Mouse (Mus musculus): ENCODE measurements around the gene Cfap221. TPM values are rescaled to one million over a fixed set of nuclear protein-coding genes. Genes with fewer than 3 reads are reported as not detected.
A peak's percentile ranks its signal among the peaks of the same experiment; 100 is the strongest.

Gene Cfap221
- polyA plus RNA-seq, 1 experiment from 2014 or later: 0.05 TPM

DNA sequence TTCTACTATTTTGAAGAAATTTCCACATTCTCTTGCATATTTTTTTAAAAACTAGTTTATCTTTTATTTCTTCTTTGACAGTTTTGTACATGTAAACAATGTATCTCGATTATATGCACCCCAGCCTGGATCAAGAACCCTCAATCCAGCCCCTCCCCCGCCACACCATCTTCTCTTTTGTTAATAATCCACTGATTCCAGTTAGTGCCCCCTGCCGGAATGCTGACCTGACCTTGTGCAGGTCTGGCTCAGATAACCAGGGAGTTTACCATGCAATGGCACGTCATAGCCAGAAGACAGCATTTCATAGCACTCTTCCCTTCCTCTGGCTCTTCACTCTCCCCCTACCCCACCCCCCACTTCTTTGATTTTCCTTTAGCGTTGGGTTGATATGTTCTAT, 610 bp upstream of the Cfap221 start:
- Histone ChIP-seq H3K4me2 (peak overlapping the region; percentile 64), H3K4me3 (replicated peaks) (peak overlapping the region; percentile 50; the same call in 1 of the 2 replicates), H3K4me1 (replicated peaks) (no peaks in the 10 kb centered on the region), H3K9me3 (replicated peaks) (no peaks in the 10 kb centered on the region), H3K27ac (replicated peaks) (no peak overlapping the region), H3K27me3 (no peaks in the 10 kb centered on the region; the same call in 1 of the 2 replicates), H3K9ac (no peak overlapping the region), H3K36me3 (replicated peaks) (no peaks in the 10 kb centered on the region)
- WGBS (ENCODE audit: insufficient replicate concordance): 26% methylated on average over 5 of the region's 5 CpGs
- ATAC-seq (ENCODE audit: insufficient read depth): peak; percentile 42; the same call in 1 of the 2 replicates

DNA sequence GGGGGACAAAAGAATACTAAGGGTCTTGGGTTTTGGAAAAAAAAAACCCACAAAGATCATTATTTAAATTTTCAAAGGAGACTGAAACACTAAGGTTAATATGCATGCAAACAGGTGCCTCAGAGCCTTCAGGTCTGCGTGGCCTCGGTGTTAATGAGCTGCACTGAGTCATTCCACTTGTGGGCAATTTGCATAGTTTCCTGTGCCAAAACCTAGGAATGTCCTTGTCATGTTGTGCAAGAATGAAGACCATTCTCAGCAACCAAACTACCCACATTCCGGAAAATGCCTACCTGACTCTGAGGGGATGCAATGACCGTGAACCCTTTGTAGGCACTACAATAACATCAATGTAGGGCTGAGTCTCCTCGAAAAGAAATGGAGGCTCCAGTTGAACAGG, 10.5 kb downstream of the Cfap221 start:
- Histone ChIP-seq H3K27me3 (no peaks in the 10 kb centered on the region), H3K4me3 (replicated peaks) (no peak overlapping the region), H3K4me2 (no peak overlapping the region), H3K4me1 (replicated peaks) (no peaks in the 10 kb centered on the region), H3K9ac (no peak overlapping the region), H3K9me3 (replicated peaks) (no peaks in the 10 kb centered on the region), H3K27ac (replicated peaks) (no peak overlapping the region), H3K36me3 (replicated peaks) (no peaks in the 10 kb centered on the region)
- WGBS (ENCODE audit: insufficient replicate concordance): 66% methylated on average over 5 of the region's 5 CpGs
- ATAC-seq (ENCODE audit: insufficient read depth): no peak

DNA sequence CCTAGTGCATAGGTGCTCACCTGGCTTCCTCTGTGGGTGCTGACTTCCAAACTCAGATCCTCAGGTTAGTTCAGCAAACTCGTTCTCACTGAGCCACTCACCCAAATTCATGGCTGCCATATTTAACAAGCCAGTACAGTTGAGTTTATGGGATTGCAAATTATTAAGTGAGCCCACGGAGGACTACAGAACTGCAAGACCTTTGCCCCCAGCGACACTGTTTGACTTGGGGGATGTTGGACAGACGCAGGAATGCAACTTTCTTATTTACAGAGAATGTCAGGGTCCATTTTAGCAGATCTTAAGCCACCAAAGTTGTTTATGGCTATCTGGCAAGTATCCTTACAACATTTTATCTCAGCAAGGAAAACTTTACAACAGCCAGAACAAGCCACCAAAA, 21.9 kb downstream of the Cfap221 start:
- H3K27ac ChIP-seq (replicated peaks): no peak overlapping the region
- H3K4me2 ChIP-seq: no peak overlapping the region
- H3K4me3 ChIP-seq (replicated peaks): no peak overlapping the region
- H3K36me3 ChIP-seq (replicated peaks): no peaks in the 10 kb centered on the region
- H3K27me3 ChIP-seq: no peaks in the 10 kb centered on the region
- ATAC-seq (ENCODE audit: insufficient read depth): no peak
- H3K9ac ChIP-seq: no peak overlapping the region
- H3K9me3 ChIP-seq (replicated peaks): no peaks in the 10 kb centered on the region
- 51% methylated on average over 4 of the region's 4 CpGs for WGBS (ENCODE audit: insufficient replicate concordance)
- H3K4me1 ChIP-seq (replicated peaks): 0 out of 2 replicates have a peak, but pooled peaks cover 3% of the 10 kb centered on the region

DNA sequence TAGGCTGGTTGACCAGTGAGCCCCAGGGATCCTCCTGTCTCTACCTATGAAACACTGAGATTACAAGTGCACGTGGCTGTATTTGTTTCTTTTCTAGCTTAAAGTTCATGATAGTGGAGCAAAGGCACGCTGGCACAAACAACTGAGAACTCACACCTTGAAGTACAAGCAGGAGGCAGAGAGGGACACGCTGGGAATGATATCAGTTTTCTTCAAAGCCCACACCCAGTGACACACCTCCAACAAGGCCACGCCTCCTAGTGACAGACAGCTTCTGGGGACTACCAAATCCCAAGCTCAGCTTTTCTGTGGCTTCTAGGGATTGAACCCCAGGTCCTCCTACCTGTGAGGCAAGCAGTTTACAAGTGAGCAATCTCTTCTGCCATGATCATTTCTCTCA, 23.9 kb downstream of the Cfap221 start:
- 0 out of 2 replicates have a peak, but pooled peaks cover 3% of the 10 kb centered on the region for H3K4me1 ChIP-seq (replicated peaks)
- no peaks in the 10 kb centered on the region for H3K27me3 ChIP-seq
- 21% methylated on average over 4 of the region's 4 CpGs for WGBS (ENCODE audit: insufficient replicate concordance)
- H3K4me2 ChIP-seq: no peak overlapping the region
- H3K27ac ChIP-seq (replicated peaks): no peak overlapping the region
- H3K9me3 ChIP-seq (replicated peaks): no peaks in the 10 kb centered on the region
- no peak overlapping the region for H3K4me3 ChIP-seq (replicated peaks)
- ATAC-seq (ENCODE audit: insufficient read depth): no peak
- H3K36me3 ChIP-seq (replicated peaks): no peaks in the 10 kb centered on the region
- H3K9ac ChIP-seq: no peak overlapping the region

DNA sequence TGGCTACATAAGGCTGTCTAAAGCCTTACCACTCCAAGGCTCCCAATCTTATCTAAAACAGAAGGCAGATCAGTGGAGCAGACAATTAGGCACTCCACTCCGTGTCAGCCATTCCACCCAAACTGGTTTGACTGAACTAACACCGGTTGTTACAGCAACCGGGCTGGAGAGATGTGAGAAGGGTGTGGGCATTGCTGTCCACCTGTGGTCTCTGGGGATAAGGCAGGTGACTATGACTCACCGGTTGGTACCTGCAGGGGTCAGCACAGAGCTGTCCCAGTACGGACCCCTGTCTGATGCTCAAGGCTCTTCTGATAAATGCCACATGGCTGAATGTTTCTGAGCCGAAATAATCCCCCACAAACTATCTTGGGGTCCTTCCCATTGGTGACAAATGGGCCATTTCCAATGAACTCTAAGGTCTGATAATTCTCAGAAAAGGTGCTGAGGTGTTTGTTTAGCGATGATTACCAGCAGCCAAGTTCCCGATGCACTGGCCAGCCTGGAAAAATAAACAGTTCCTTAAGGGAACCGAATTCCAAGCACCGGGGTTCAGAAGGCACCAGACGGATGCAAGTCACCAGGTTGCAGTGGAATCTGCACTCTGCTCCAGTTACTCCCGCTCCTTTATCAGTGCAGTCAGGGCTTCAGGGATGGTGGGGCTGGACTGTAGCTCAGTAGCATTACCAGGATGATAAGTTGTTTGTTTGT, 31.1 kb downstream of the Cfap221 start:
- Histone ChIP-seq H3K4me2 (no peak overlapping the region), H3K4me3 (replicated peaks) (no peak overlapping the region), H3K9me3 (replicated peaks) (no peaks in the 10 kb centered on the region), H3K9ac (no peak overlapping the region), H3K4me1 (replicated peaks) (no peaks in the 10 kb centered on the region), H3K36me3 (replicated peaks) (no peaks in the 10 kb centered on the region), H3K27me3 (no peaks in the 10 kb centered on the region), H3K27ac (replicated peaks) (no peak overlapping the region)
- ATAC-seq (ENCODE audit: insufficient read depth): no peak
- 43% methylated on average over 12 of the region's 12 CpGs for WGBS (ENCODE audit: insufficient replicate concordance)

DNA sequence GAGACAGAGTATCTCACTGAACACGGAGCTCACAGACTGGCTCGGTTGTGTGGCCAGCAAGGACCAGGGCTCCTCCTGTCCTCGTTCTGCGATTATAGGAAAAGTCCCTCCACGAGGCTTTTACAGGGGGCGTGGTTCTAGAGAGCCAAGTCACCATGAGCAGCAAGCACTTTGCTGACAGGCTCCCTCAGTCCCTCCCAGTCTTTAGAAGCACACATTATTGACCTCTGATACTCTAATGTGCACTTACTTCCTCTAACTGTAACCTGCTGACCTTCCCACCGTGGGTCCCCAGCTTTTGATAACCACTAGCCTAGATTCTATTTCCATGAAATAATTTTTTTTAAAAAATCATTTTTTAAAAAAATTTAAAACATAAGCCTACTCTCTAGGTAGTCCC, 37.1 kb downstream of the Cfap221 start:
- Histone ChIP-seq H3K9me3 (replicated peaks) (no peaks in the 10 kb centered on the region), H3K36me3 (replicated peaks) (no peaks in the 10 kb centered on the region), H3K4me3 (replicated peaks) (no peak overlapping the region), H3K27me3 (no peaks in the 10 kb centered on the region), H3K27ac (replicated peaks) (no peak overlapping the region), H3K4me1 (replicated peaks) (no peaks in the 10 kb centered on the region), H3K9ac (no peak overlapping the region), H3K4me2 (no peak overlapping the region)
- 40% methylated on average over 7 of the region's 7 CpGs for WGBS (ENCODE audit: insufficient replicate concordance)
- no peak for ATAC-seq (ENCODE audit: insufficient read depth)

DNA sequence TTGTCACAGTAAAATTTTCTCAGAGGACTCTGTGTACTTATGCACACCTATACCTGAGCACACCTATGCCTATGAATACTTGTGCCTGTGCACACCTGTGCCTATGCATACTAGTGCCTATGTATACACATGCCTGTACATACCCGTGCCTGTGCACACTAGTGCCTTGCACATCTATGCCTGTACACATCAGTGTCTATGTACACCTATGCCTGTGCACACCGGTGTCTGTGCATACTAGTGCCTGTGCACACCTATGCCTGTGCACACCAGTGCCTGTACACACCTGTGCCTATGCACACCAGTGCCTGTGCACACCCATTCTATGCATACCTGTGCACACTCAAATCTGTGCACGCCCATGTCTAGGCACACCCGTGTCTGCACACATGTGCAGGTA, 37.6 kb downstream of the Cfap221 start:
- 70% methylated on average over 4 of the region's 4 CpGs for WGBS (ENCODE audit: insufficient replicate concordance)
- H3K27ac ChIP-seq (replicated peaks): no peak overlapping the region
- no peak overlapping the region for H3K4me3 ChIP-seq (replicated peaks)
- no peaks in the 10 kb centered on the region for H3K27me3 ChIP-seq
- no peak overlapping the region for H3K9ac ChIP-seq
- H3K36me3 ChIP-seq (replicated peaks): no peaks in the 10 kb centered on the region
- H3K9me3 ChIP-seq (replicated peaks): no peaks in the 10 kb centered on the region
- no peaks in the 10 kb centered on the region for H3K4me1 ChIP-seq (replicated peaks)
- ATAC-seq (ENCODE audit: insufficient read depth): no peak
- no peak overlapping the region for H3K4me2 ChIP-seq

DNA sequence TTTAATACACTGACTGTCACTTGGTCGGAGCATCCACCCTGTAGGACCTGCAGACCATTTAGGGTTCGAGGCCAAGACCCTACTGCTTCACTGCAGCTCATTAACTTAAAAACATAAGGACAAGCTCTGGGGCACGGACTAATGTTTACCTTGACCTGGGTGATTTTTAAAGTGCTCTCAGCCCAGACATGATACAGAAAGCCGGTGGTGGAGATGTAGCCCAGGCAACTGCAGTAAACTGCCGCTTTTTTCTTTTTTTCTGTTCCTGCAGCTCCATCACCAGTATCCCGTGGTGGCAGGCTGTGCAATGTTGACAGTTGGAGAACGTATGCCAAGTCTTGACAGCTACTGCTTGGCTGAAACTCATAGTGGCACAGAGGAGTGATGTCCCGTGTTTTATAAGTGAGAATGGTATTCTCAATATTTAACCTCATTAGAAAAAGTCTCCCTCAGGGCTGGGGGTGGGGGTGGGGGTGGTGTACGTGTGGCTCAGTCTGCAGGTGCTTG, 39.3 kb downstream of the Cfap221 start:
- H3K9me3 ChIP-seq (replicated peaks): no peaks in the 10 kb centered on the region
- no peak overlapping the region for H3K4me3 ChIP-seq (replicated peaks)
- H3K27ac ChIP-seq (replicated peaks): no peak overlapping the region
- ATAC-seq (ENCODE audit: insufficient read depth): no peak
- no peaks in the 10 kb centered on the region for H3K27me3 ChIP-seq
- H3K4me1 ChIP-seq (replicated peaks): no peaks in the 10 kb centered on the region
- 50% methylated on average over 9 of the region's 9 CpGs for WGBS (ENCODE audit: insufficient replicate concordance)
- no peaks in the 10 kb centered on the region for H3K36me3 ChIP-seq (replicated peaks)
- no peak overlapping the region for H3K9ac ChIP-seq
- no peak overlapping the region for H3K4me2 ChIP-seq

DNA sequence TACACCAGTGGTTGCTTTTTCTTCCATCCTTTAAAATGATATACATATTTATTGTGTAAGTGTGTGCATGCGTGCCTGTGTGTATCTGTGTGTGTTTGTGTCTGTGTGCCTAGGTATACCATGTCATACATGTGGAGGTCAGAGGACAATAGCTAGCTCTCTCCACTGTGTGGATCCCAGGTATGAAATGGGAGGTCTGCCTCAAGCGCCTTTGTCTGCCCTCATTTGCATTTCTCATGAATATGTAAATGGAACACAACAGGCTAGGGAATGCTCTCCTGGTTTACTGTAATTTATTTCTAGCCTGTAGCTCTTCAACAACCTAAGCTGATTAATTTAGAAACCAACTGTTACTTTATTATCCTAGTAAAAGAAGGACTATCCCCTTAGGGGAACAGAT, 42.4 kb downstream of the Cfap221 start:
- no peak overlapping the region for H3K4me3 ChIP-seq (replicated peaks)
- no peak overlapping the region for H3K27ac ChIP-seq (replicated peaks)
- H3K9me3 ChIP-seq (replicated peaks): no peaks in the 10 kb centered on the region
- H3K27me3 ChIP-seq: no peaks in the 10 kb centered on the region
- H3K4me1 ChIP-seq (replicated peaks): no peaks in the 10 kb centered on the region
- H3K36me3 ChIP-seq (replicated peaks): no peaks in the 10 kb centered on the region
- no peak overlapping the region for H3K9ac ChIP-seq
- no peak overlapping the region for H3K4me2 ChIP-seq
- 60% methylated on average over 2 of the region's 2 CpGs for WGBS (ENCODE audit: insufficient replicate concordance)
- no peak for ATAC-seq (ENCODE audit: insufficient read depth)

DNA sequence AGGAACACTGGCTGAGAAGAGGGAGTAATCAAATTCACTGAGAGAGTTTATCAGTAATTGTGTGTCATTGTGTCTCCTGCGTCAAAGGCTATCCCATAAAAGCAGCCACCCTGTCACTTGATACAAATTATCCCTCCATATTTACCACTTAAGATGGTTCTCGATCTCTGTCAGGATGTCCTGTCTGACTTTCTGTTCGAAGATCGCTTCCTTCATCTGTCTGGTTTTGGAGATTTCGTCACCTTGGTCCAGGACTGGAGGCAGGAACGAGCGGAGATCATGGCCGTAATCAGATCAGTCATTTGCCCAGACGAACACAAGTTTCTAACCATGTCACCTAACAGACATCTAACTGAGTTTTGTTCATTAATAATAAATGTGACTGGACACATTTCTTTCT, 43.6 kb downstream of the Cfap221 start:
- Histone ChIP-seq H3K4me3 (replicated peaks) (no peak overlapping the region), H3K9ac (no peak overlapping the region), H3K27ac (replicated peaks) (no peak overlapping the region), H3K4me1 (replicated peaks) (no peaks in the 10 kb centered on the region), H3K27me3 (no peaks in the 10 kb centered on the region), H3K9me3 (replicated peaks) (no peaks in the 10 kb centered on the region), H3K36me3 (replicated peaks) (no peaks in the 10 kb centered on the region), H3K4me2 (no peak overlapping the region)
- 62% methylated on average over 9 of the region's 9 CpGs for WGBS (ENCODE audit: insufficient replicate concordance)
- no peak for ATAC-seq (ENCODE audit: insufficient read depth)

DNA sequence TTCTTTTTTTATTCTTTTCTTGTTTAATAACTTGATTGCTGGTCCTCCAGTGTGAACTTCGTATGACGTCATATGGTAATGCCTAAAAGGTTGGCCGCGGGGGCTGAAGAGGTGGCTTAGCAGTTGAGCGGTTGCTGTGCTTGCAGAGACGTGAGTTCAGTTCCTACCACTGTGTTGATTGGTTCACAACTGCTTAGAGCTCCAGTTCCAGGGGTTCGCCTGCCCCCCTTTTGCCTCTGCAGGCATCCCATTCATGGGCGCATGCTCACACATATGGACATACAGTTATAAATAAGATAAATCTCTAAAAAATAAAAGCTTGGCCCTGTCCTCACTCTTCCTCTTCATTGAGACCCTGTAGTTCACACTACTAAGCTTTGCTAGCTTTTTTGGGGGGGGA, 46.9 kb downstream of the Cfap221 start:
- no peaks in the 10 kb centered on the region for H3K36me3 ChIP-seq (replicated peaks)
- 69% methylated on average over 8 of the region's 8 CpGs for WGBS (ENCODE audit: insufficient replicate concordance)
- H3K4me3 ChIP-seq (replicated peaks): no peak overlapping the region
- H3K4me1 ChIP-seq (replicated peaks): no peaks in the 10 kb centered on the region
- ATAC-seq (ENCODE audit: insufficient read depth): no peak
- no peaks in the 10 kb centered on the region for H3K27me3 ChIP-seq
- no peak overlapping the region for H3K27ac ChIP-seq (replicated peaks)
- no peaks in the 10 kb centered on the region for H3K9me3 ChIP-seq (replicated peaks)
- H3K4me2 ChIP-seq: no peak overlapping the region
- no peak overlapping the region for H3K9ac ChIP-seq

DNA sequence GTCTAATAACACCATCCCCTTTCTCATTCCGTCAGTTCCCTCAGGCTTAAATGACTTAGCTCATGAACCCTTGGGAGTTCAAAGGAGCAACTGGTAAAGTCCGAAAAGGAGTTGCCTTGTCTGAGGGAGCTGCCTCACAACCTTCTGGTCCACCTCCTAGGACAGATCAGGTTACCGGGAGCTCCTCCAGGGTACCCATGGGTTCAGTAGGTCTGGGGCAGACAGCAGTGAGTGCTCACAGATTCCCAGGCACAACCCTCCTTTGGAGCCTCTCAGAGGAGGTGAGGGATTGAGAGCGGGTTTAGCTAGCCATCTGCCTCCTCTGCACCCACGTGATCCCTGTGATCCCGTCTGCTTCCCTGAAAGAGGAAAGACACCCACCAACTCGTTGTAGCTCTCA, 60.2 kb downstream of the Cfap221 start:
- H3K4me3 ChIP-seq (replicated peaks): no peak overlapping the region
- no peaks in the 10 kb centered on the region for H3K9me3 ChIP-seq (replicated peaks)
- H3K9ac ChIP-seq: no peak overlapping the region
- no peaks in the 10 kb centered on the region for H3K4me1 ChIP-seq (replicated peaks)
- H3K36me3 ChIP-seq (replicated peaks): no peaks in the 10 kb centered on the region
- H3K27ac ChIP-seq (replicated peaks): no peak overlapping the region
- H3K4me2 ChIP-seq: no peak overlapping the region
- H3K27me3 ChIP-seq: no peaks in the 10 kb centered on the region
- ATAC-seq (ENCODE audit: insufficient read depth): no peak
- 28% methylated on average over 7 of the region's 7 CpGs for WGBS (ENCODE audit: insufficient replicate concordance)

Measured in liver, embryonic 15.5 days (tissue).